Mouse (Mus musculus) embryonic facial prominence, embryonic 12.5 days (tissue): Measurements from ENCODE around the gene Cd160. TPM values are rescaled to one million over a fixed set of nuclear protein-coding genes. Genes with fewer than 3 reads are reported as not detected.

ENCODE experiments used
- ATAC-seq: fragments of 200-750 bp; cut with Nextera tagmentation; 2 replicates; pipeline ENCODE4 v1.8.0; 2017; ENCODE audit not compliant: insufficient number of reproducible peaks, insufficient read depth, low FRiP score, low TSS enrichment
- H3K27ac ChIP-seq: fragments of 300-500 bp; sonication (generic); 2 replicates; pipeline ENCODE4 v1.5.1; 2016; ENCODE audit warnings: mild to moderate bottlenecking
- H3K27me3 ChIP-seq: fragments of 300-500 bp; sonication (generic); 2 replicates; pipeline ENCODE4 v1.6.1; 2016; ENCODE audit warnings: mild to moderate bottlenecking, moderate library complexity
- H3K36me3 ChIP-seq: fragments of 300-500 bp; sonication (generic); 2 replicates; pipeline ENCODE4 v1.6.1; 2016; ENCODE audit warnings: mild to moderate bottlenecking
- H3K4me1 ChIP-seq: fragments of 300-500 bp; sonication (generic); 2 replicates; pipeline ENCODE4 v1.6.1; 2016
- H3K4me2 ChIP-seq: fragments of 300-500 bp; sonication (generic); replicated peaks from 2 replicates; pipeline ENCODE4 v1.6.1; 2016; ENCODE audit warnings: mild to moderate bottlenecking, moderate library complexity
- H3K4me3 ChIP-seq: fragments of 300-500 bp; sonication (generic); 2 replicates; pipeline ENCODE4 v1.5.1; 2016; ENCODE audit warnings: mild to moderate bottlenecking
- H3K9ac ChIP-seq: fragments of 300-500 bp; sonication (generic); 2 replicates; pipeline ENCODE4 v1.6.1; 2016; ENCODE audit warnings: mild to moderate bottlenecking, moderate library complexity
- H3K9me3 ChIP-seq: fragments of 300-500 bp; sonication (generic); 2 replicates; pipeline ENCODE4 v1.6.1; 2016; ENCODE audit warnings: mild to moderate bottlenecking, moderate library complexity
- WGBS: fragments of 180-500 bp; shearing (Covaris S2); methylation state at CpG from one replicate; pipeline ENCODE4 v1.1.7; 2016; 5-methylcytosine and 5-hydroxymethylcytosine counted together
- polyA plus RNA-seq: library from polyadenylated mRNA; unstranded; fragments of >200 nt; fragmentation: Nextera tagmentation; extraction: Ambion mirVana; gene quantifications from 2 replicates; pipeline ENCODE4 v1.2.1, GENCODE M21; 2016

The Cd160 gene
- polyA plus RNA-seq, 1 experiment from 2014 or later: 0.10 TPM

DNA sequence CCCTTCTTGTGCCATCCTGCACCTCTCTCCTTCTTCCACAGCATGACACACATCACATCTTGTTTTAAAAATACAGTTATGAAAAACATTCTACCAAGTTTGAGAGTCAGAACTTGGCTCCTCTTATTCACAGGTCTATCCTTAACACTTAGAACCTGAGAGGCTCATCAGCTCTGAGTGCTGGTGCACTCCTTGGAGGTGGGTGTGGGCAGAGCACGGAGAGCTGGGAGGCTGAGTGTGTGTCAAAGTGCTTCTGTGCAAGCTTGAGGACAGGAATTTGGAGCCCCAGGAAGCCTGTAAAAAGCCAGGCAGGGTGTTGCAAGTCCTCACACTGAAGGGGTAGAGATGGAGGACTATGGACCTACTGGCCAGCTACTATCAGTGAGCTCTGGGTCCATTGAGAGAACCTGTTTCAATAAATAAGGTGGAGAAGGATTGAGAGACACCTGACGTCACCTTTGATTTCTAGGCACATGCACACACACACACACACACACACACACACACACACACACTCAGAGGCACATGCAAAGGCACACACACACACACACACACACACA lies 20.1 kb upstream of the Cd160 start:
- Histone ChIP-seq H3K27me3 (no peaks in the 10 kb centered on the region), H3K27ac (no peak overlapping the region), H3K9me3 (no peaks in the 10 kb centered on the region), H3K4me2 (no peak overlapping the region), H3K9ac (no peak overlapping the region), H3K4me1 (no peaks in the 10 kb centered on the region), H3K4me3 (no peak overlapping the region), H3K36me3 (no peaks in the 10 kb centered on the region)
- WGBS: 84% methylated on average over 1 of the region's 2 CpGs
- no peak for ATAC-seq

DNA sequence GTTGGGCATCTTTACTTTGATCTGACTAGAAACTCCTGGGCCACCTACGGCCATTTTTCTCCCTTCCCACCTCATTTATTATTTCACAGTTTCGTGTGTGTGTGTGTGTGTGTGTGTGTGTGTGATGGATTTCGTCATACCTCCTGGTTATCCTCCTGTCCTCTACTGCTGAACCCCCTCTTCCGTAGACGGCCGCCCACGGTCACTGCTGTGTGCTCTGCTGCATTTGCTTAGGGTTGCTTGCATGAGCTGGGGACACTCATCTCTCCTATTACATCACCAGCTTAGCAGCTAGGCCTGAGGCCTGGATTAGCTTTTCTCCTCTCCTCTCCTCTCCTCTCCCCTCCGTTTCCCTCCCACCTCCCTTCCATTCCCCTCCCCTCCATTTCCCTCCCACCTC lies 19.3 kb upstream of the Cd160 start:
- Histone ChIP-seq H3K27ac (no peak overlapping the region), H3K4me1 (no peaks in the 10 kb centered on the region), H3K4me2 (no peak overlapping the region), H3K9me3 (no peaks in the 10 kb centered on the region), H3K27me3 (no peaks in the 10 kb centered on the region), H3K36me3 (no peaks in the 10 kb centered on the region), H3K9ac (no peak overlapping the region), H3K4me3 (no peak overlapping the region)
- no peak for ATAC-seq
- WGBS: 90% methylated on average over 7 of the region's 8 CpGs

GRCm38 (mm10) chr3:96847661-96848060 lies 18.5 kb upstream of the Cd160 start:
- no peak overlapping the region for H3K4me2 ChIP-seq
- no peaks in the 10 kb centered on the region for H3K27me3 ChIP-seq
- WGBS: 44% methylated on average over 6 of the region's 6 CpGs
- no peak overlapping the region for H3K27ac ChIP-seq
- H3K4me3 ChIP-seq: no peak overlapping the region
- no peaks in the 10 kb centered on the region for H3K9me3 ChIP-seq
- no peak for ATAC-seq
- no peaks in the 10 kb centered on the region for H3K36me3 ChIP-seq
- H3K4me1 ChIP-seq: no peaks in the 10 kb centered on the region
- H3K9ac ChIP-seq: no peak overlapping the region

- Histone ChIP-seq H3K36me3 (no peaks in the 10 kb centered on the region), H3K9ac (no peak overlapping the region), H3K27me3 (no peaks in the 10 kb centered on the region), H3K4me1 (no peaks in the 10 kb centered on the region), H3K4me2 (no peak overlapping the region), H3K4me3 (no peak overlapping the region), H3K9me3 (no peaks in the 10 kb centered on the region), H3K27ac (no peak overlapping the region)
- 85% methylated on average over 12 of the region's 12 CpGs for WGBS
- no peak for ATAC-seq
Measured at GRCm38 (mm10) chr3:96846985-96847384, 17.8 kb upstream of the Cd160 start.

DNA sequence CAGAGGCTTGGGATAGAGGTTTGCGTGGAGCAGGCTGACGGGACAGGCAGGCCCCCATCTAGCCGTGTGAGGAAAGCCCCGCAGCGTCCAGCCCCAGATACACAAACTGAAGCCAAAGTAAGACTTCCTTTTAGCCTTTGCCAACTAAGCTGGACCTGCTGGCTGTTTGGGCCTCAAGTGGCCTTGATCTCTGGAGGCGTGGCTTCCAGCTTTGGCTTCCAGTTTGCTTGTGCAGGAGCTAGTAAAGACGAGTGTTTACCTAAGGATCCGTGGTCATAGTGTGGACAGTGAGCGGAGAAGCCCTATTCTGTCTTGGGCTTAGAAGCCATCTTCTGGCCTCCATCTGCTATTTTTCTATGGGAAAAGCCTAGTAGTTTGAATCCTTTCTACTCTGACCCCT lies 16.7 kb upstream of the Cd160 start:
- Histone ChIP-seq H3K9me3 (no peaks in the 10 kb centered on the region), H3K27me3 (no peaks in the 10 kb centered on the region), H3K4me3 (no peak overlapping the region), H3K9ac (no peak overlapping the region), H3K36me3 (no peaks in the 10 kb centered on the region), H3K27ac (no peak overlapping the region), H3K4me2 (no peak overlapping the region), H3K4me1 (no peaks in the 10 kb centered on the region)
- 89% methylated on average over 9 of the region's 9 CpGs for WGBS
- no peak for ATAC-seq

DNA sequence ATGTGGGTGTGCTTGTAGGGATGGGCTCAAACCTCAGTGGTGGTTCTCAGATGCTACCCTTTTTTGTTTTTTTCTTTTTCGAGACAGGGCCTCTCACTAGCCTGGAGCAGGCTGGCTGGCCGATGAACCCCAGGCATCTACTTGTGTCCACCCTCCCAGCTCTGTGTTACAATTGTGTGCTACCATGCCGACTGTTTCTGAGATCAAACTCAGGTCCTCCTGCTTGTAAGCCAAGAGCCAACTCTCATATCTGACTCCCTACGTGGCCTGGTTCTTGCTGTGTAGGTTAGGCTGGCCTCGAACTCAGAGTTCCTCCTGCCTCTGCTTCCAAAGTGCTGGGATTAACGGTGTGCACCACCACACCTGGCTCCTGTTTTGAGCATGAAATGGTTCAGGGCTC lies 16.0 kb upstream of the Cd160 start:
- no peak overlapping the region for H3K27ac ChIP-seq
- H3K4me1 ChIP-seq: no peaks in the 10 kb centered on the region
- no peak overlapping the region for H3K4me2 ChIP-seq
- H3K4me3 ChIP-seq: no peak overlapping the region
- no peaks in the 10 kb centered on the region for H3K27me3 ChIP-seq
- no peaks in the 10 kb centered on the region for H3K9me3 ChIP-seq
- H3K36me3 ChIP-seq: no peaks in the 10 kb centered on the region
- ATAC-seq: no peak
- 90% methylated on average over 6 of the region's 6 CpGs for WGBS
- no peak overlapping the region for H3K9ac ChIP-seq

DNA sequence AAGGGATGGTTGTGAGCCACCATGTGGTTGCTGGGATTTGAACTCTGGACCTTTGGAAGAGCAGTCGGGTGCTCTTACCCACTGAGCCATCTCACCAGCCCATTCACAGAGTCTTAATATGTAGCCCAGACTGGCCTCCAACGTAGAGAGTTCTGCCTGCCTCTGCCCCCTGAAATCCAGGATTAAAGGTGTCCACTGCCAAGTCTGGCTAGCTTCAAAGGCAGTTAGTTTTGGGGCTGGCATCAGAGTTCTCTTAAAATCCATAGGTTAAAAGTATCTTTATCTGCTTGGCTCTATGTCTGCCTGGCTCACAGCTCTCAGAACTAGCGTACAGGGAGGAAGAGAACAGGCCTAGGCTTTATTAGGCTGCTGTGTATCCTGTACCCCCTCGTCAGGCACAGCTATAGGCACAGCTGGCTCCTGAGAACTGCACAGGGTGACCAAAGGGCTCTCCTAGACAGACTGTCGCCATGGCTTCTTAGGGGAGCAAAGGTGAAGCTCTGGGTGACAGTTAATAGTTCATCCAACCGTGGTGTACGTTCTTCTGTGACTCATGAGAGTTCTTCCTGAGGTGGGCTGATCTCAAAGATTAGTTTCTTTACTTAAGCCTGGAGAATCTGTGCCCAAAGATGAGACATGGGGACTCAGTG lies 10.0 kb upstream of the Cd160 start:
- no peak overlapping the region for H3K4me3 ChIP-seq
- H3K27me3 ChIP-seq: no peaks in the 10 kb centered on the region
- ATAC-seq: no peak
- 78% methylated on average over 7 of the region's 7 CpGs for WGBS
- no peaks in the 10 kb centered on the region for H3K36me3 ChIP-seq
- no peak overlapping the region for H3K27ac ChIP-seq
- H3K4me1 ChIP-seq: no peaks in the 10 kb centered on the region
- no peak overlapping the region for H3K4me2 ChIP-seq
- no peak overlapping the region for H3K9ac ChIP-seq
- no peaks in the 10 kb centered on the region for H3K9me3 ChIP-seq

GRCm38 (mm10) chr3:96836414-96836813 lies 7.3 kb upstream of the Cd160 start:
- 74% methylated on average over 2 of the region's 2 CpGs for WGBS
- Histone ChIP-seq H3K9me3 (no peaks in the 10 kb centered on the region), H3K4me3 (no peak overlapping the region), H3K27ac (no peak overlapping the region), H3K27me3 (no peaks in the 10 kb centered on the region), H3K4me1 (no peaks in the 10 kb centered on the region), H3K9ac (no peak overlapping the region), H3K36me3 (no peaks in the 10 kb centered on the region), H3K4me2 (no peak overlapping the region)
- ATAC-seq: no peak

GRCm38 (mm10) chr3:96834587-96835348 lies 5.6 kb upstream of the Cd160 start:
- Histone ChIP-seq H3K27ac (no peak overlapping the region), H3K9me3 (no peaks in the 10 kb centered on the region), H3K4me2 (no peak overlapping the region), H3K9ac (no peak overlapping the region), H3K27me3 (no peaks in the 10 kb centered on the region), H3K4me3 (no peak overlapping the region), H3K4me1 (no peaks in the 10 kb centered on the region), H3K36me3 (no peaks in the 10 kb centered on the region)
- ATAC-seq: no peak
- WGBS: 85% methylated on average over 7 of the region's 7 CpGs

- Histone ChIP-seq H3K4me3 (no peak overlapping the region), H3K4me2 (no peak overlapping the region), H3K27ac (no peak overlapping the region), H3K27me3 (no peaks in the 10 kb centered on the region), H3K9ac (no peak overlapping the region), H3K4me1 (no peaks in the 10 kb centered on the region), H3K9me3 (no peaks in the 10 kb centered on the region), H3K36me3 (no peaks in the 10 kb centered on the region)
- 36% methylated on average over 5 of the region's 5 CpGs for WGBS
- no peak for ATAC-seq
Measured at GRCm38 (mm10) chr3:96832930-96833329, 3.8 kb upstream of the Cd160 start.

DNA sequence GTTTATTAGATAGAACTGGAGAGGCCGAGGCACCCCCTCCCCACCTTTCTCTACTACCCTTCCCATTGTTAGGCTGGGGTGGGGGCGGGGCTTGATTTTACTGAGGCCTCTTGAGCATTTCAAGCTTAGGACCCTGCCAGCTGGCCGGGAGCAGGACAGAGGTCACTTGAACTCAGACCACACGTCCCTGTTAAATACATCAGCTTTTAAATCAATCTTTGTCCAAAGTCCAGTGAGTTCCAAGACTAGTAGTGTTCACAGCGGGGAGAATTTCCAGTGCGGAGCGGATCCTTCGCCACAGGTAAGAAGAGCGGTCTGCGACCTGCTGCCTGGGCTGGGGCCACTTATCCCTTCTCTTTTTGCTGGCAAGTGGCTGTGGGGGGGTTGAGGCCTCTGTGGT lies 705 bp upstream of the Cd160 start:
- no peaks in the 10 kb centered on the region for H3K36me3 ChIP-seq
- no peak overlapping the region for H3K4me3 ChIP-seq
- ATAC-seq: no peak
- no peak overlapping the region for H3K27ac ChIP-seq
- 81% methylated on average over 10 of the region's 10 CpGs for WGBS
- no peak overlapping the region for H3K4me2 ChIP-seq
- H3K27me3 ChIP-seq: no peaks in the 10 kb centered on the region
- H3K9ac ChIP-seq: no peak overlapping the region
- no peaks in the 10 kb centered on the region for H3K9me3 ChIP-seq
- no peaks in the 10 kb centered on the region for H3K4me1 ChIP-seq

- no peak overlapping the region for H3K4me3 ChIP-seq
- H3K9ac ChIP-seq: no peak overlapping the region
- no peak overlapping the region for H3K27ac ChIP-seq
- no peaks in the 10 kb centered on the region for H3K36me3 ChIP-seq
- no peaks in the 10 kb centered on the region for H3K4me1 ChIP-seq
- no peaks in the 10 kb centered on the region for H3K27me3 ChIP-seq
- no peak for ATAC-seq
- WGBS: 51% methylated on average over 15 of the region's 15 CpGs
- no peak overlapping the region for H3K4me2 ChIP-seq
- no peaks in the 10 kb centered on the region for H3K9me3 ChIP-seq
Measured at GRCm38 (mm10) chr3:96828308-96828864, 765 bp downstream of the Cd160 start.
